Mouse (Mus musculus) embryonic fibroblast, embryonic 13.5 days (primary cell): ENCODE results near the gene Traf2. TPM values are rescaled to one million over a fixed set of nuclear protein-coding genes. Genes with fewer than 3 reads are reported as not detected.

ENCODE experiments used
- H3K27ac ChIP-seq: 2 replicates; pipeline ENCODE4 v1.5.1; 2012; ENCODE audit warnings: low read length, control low read depth, inconsistent platforms; ENCODE audit not compliant: insufficient read depth
- H3K4me1 ChIP-seq: 2 replicates; pipeline ENCODE4 v1.6.1; 2011; ENCODE audit warnings: low read length; ENCODE audit not compliant: control insufficient read depth, insufficient read depth
- H3K4me3 ChIP-seq: 2 replicates; pipeline ENCODE4 v1.5.1; 2011; ENCODE audit warnings: mild to moderate bottlenecking, control low read depth, low read length; ENCODE audit not compliant: insufficient read depth
- CTCF ChIP-seq: IDR thresholded peaks from 2 replicates; pipeline ENCODE4 v1.5.1; 2011; ENCODE audit warnings: mild to moderate bottlenecking, control low read depth, low read length, moderate library complexity, borderline replicate concordance; ENCODE audit not compliant: insufficient read depth
- POLR2A ChIP-seq: IDR thresholded peaks from 2 replicates; pipeline ENCODE4 v1.6.1; 2011; ENCODE audit warnings: low read depth, mild to moderate bottlenecking, control low read depth, low read length, moderate library complexity
- polyA plus RNA-seq: library from polyadenylated mRNA; stranded (reverse); fragments of >200 nt; gene quantifications from 2 replicates; pipeline ENCODE4 v1.2.4, GENCODE M21; 2011; ENCODE audit warnings: low read depth; ENCODE audit not compliant: missing spikeins, insufficient read length

Traf2 gene
- polyA plus RNA-seq = 11.5 and 13.1 TPM in 2 replicates

DNA sequence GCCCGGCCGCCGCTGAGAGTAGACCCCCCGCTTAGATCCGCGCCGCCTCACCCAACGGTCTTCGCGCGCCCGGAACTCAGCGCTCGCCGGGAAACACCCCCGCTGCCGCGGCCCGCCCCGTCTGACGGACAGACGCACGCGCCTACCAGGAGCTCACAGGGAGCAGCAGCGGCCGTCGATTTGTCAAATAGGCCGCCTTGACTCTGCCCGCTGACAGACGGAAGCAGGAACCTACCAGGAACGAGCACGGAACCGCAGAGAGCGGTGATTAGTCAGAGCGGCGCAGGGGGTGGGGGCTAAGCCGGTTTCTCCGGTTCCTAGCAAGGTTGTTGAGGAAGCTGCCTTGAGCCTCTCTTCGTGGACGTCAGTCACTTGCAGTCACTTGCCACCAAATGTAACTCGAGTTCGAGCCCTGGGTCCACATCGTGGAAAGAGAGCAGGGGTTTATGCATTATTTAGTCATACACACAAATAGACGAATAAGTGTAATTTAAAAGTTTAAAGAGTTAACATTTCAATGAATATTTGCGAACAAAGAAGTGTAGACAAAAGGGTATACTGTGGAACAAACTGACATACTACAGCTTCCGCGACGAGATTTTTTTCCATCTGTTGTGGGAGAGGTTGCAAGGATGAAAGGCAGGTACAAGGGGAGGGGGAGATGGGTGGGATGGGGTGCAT is at the start of gene Traf2:
Gene Traf2, minus strand, starts transcription at position 130 of the 681 bp plus-strand sequence.
- TF ChIP-seq CTCF (no peak), POLR2A (peak; percentile 78)
- H3K4me1 ChIP-seq = peaks cover 9% of the 10 kb centered on the region
- peak within 1 kb of the TSS; percentile 44 for H3K27ac ChIP-seq
- H3K4me3 ChIP-seq = peak within 1 kb of the TSS; percentile 71

DNA sequence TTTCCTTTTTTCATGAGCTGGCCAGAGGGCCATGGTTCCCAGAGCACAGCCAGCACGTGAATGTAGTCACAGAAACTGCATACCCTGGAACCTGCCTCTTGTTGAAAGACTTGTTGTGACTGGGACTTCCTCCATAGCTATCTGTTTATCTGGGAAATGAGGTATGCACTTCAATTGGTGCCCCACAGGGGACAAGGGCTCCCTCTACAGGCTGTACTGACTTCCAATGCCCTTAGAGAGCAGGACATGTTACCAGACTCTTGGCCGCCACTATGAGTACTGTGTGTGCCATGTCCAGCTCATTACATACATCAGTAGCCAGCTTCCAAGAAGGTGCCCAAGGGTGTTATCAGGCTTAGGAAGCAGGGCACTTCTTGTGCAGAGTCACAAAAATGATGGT is 45.1 kb upstream of the Traf2 start:
- TF ChIP-seq CTCF (no peak), POLR2A (no peak)
- Histone ChIP-seq H3K4me1 (no peaks in the 10 kb centered on the region), H3K27ac (no peak overlapping the region)

DNA sequence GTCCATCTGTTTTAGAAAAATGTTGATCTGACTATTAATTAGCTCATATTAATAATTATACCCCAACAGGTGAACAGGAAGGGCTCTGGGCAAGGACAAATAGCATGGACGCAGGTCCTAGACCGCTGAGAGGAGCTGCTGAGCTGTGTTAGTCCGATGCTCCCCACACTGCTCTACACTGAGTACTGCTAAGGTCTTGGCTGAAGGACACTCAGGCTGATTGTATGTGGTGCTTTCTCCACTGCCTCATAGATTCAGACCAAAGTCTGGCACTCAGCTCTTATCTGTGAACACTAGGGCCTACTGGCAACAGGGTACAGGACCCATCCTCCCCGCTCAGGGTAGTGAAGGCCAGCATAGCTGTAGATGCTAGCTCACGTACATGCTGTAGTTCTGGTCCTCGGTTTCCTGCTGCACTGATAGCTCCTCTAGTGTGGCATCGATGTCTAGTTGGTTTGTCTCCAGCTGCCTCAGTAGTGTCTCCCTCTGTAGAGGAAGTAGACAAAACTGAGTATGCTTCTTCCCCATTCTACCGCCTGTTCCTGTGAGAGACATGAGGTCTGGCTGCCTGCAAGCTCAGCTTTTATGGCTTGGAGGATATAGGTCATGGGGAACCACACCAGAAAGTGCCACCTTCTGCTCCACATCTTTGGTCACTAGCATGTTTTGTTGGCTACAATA is 41.6 kb upstream of the Traf2 start:
- Histone ChIP-seq H3K27ac (no peak overlapping the region), H3K4me3 (no peak overlapping the region)
- TF ChIP-seq CTCF (no peak), POLR2A (no peak)

More for the DNA sequence above, 45.1 kb upstream of the Traf2 start:
- H3K4me3 ChIP-seq = no peak overlapping the region

DNA sequence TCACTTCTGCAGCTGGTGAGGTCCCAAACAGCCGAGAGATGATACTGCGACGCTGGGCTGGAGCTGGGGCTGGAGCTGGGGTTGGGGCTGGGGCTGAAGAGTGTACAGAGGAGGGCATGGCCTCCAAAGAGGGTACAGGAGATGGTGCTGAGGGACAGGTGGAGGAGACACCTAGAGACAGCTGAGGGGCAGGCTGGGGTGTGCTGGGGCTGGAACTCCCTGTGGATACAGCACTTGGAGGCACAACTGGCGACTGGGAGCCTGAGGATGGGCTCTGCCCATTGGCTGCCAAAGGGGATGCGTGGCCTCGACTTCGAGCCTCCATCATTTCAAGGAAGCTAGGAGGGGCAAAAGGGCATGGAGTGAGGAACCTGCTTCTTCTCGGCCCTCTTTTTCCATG is 40.5 kb upstream of the Traf2 start:
- TF ChIP-seq CTCF (no peak), POLR2A (no peak)
- Histone ChIP-seq H3K4me1 (no peaks in the 10 kb centered on the region), H3K4me3 (no peak overlapping the region), H3K27ac (no peak overlapping the region)

More for the DNA sequence above, 41.6 kb upstream of the Traf2 start:
- no peaks in the 10 kb centered on the region for H3K4me1 ChIP-seq

DNA sequence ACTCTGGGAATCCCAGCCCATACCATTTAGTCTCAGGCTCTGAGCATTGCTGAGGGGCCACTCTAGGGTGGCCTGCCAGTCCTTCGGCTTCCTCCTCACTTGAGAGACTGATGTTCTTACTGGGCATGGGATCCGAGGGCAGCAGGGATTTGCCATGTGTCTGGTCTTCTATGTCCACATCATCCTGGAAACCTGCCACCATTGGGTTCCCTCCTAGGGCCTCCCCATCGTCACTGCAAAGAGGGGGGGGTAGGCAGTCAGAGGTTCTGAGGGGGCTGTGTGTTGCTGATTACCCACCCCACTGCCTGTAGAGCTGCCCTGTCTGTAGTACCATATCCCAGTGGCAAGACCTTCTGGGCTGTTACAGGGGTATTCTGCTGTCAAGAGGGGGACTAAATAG is 38.9 kb upstream of the Traf2 start:
- no peak overlapping the region for H3K27ac ChIP-seq
- H3K4me3 ChIP-seq = no peak overlapping the region
- no peaks in the 10 kb centered on the region for H3K4me1 ChIP-seq
- no peak for TF ChIP-seq POLR2A
- TF ChIP-seq CTCF = no peak

GRCm38 (mm10) chr2:25584856-25585255 is 38.1 kb upstream of the Traf2 start:
- Histone ChIP-seq H3K4me1 (no peaks in the 10 kb centered on the region), H3K4me3 (no peak overlapping the region), H3K27ac (no peak overlapping the region)
- no peak for TF ChIP-seq POLR2A
- TF ChIP-seq CTCF = no peak

GRCm38 (mm10) chr2:25584152-25584551 is 37.4 kb upstream of the Traf2 start:
- no peaks in the 10 kb centered on the region for H3K4me1 ChIP-seq
- H3K27ac ChIP-seq = no peak overlapping the region
- TF ChIP-seq POLR2A (no peak), CTCF (no peak)
- no peak overlapping the region for H3K4me3 ChIP-seq

DNA sequence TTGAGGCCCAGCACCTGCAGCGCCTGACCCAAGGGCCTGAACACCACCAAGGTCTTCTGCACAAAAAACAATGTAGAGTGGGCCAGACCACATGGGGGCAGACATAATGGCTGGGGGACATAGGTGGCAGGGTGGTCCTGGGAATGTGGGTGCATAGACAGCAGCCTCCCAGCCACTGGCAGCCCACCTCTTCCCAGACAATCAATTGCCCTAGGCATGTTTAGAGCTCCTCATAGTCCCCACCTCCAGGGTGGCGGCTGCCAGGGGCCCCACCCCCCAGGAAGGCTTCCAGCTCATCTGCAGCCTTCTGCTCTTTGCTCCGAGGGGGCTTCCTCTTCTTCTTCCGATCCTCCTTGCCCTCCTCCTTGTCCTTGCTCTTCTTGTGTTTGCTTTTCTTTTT is 36.8 kb upstream of the Traf2 start:
- H3K4me1 ChIP-seq = no peaks in the 10 kb centered on the region
- no peak overlapping the region for H3K27ac ChIP-seq
- H3K4me3 ChIP-seq = no peak overlapping the region
- TF ChIP-seq POLR2A (no peak), CTCF (no peak)

DNA sequence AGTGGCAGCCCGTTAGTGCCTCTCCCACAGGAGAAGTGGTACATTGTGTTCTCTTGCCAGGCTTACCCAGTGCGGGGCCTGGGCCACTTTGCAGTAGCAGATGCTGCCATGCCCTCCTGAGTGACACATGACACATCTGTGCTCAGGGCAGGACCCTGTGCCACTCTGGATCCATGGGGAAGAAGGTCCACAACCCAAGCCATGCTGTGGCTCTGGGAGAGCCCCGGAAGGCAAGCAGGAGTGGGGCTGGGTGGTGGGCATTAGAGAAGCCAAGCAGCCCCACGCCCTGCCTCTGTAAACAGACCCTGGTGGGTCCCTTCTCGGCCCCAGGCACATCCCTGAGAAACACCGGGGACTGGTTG is 36.4 kb upstream of the Traf2 start:
- TF ChIP-seq POLR2A (no peak), CTCF (no peak)
- Histone ChIP-seq H3K4me1 (no peaks in the 10 kb centered on the region), H3K4me3 (no peak overlapping the region), H3K27ac (no peak overlapping the region)

- no peaks in the 10 kb centered on the region for H3K4me1 ChIP-seq
- no peak overlapping the region for H3K4me3 ChIP-seq
Measured at GRCm38 (mm10) chr2:25582466-25583119, 35.9 kb upstream of the Traf2 start.

More at GRCm38 (mm10) chr2:25582466-25583119, 35.9 kb upstream of the Traf2 start:
- H3K27ac ChIP-seq = no peak overlapping the region
- TF ChIP-seq POLR2A (no peak), CTCF (no peak)
